Mouse (Mus musculus): ENCODE measurements around the gene Gpr61. TPM values are rescaled to one million over a fixed set of nuclear protein-coding genes. Genes with fewer than 3 reads are reported as not detected.
A peak's percentile ranks its signal among the peaks of the same experiment; 100 is the strongest.

Gpr61 gene
- polyA plus RNA-seq, 1 experiment from 2014 or later: 0.13 TPM

GRCm38 (mm10) chr3:108195287-108195686, 40.6 kb upstream of the Gpr61 start:
- Histone ChIP-seq H3K36me3 (ENCODE audit: control insufficient read depth, insufficient read depth, low read length) (no peaks in the 10 kb centered on the region), H3K9ac (ENCODE audit: low read depth, low read length) (no peak overlapping the region), H3K4me3 (ENCODE audit: low read length) (no peak overlapping the region), H3K27ac (ENCODE audit: low read length) (no peak overlapping the region), H3K9me3 (ENCODE audit: control insufficient read depth, low read length) (no peaks in the 10 kb centered on the region), H3K27me3 (replicated peaks; ENCODE audit: control insufficient read depth, insufficient read depth, low read length) (no peaks in the 10 kb centered on the region), H3K4me2 (ENCODE audit: low read depth, low read length) (no peak overlapping the region), H3K4me1 (ENCODE audit: control insufficient read depth, insufficient read depth, low read length) (peaks cover 17% of the 10 kb centered on the region)
- ATAC-seq: no peak
- WGBS: 92% methylated on average over 4 of the region's 4 CpGs

DNA sequence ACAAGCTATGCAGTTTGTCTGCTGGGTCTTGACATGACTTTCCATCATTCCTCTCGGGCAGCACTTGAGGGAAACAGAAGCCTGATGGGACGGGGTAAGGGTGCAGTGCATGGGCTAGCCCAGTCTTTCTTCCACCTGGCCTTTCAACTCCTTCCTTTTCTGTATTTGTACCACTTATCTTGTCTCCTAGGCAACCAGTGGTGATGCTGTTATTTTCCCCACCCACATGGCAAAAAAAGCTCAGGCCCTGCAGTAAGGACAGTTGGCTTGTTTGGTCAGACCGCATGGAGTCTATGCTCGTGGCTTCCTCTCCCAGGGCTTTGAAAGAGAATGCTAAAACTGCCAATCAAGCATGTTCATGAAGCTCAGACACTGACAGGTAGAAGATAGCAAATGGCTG, 39.0 kb upstream of the Gpr61 start:
- H3K4me3 ChIP-seq (ENCODE audit: low read length): no peak overlapping the region
- no peaks in the 10 kb centered on the region for H3K9me3 ChIP-seq (ENCODE audit: control insufficient read depth, low read length)
- H3K4me2 ChIP-seq (ENCODE audit: low read depth, low read length): no peak overlapping the region
- no peaks in the 10 kb centered on the region for H3K27me3 ChIP-seq (replicated peaks; ENCODE audit: control insufficient read depth, insufficient read depth, low read length)
- H3K36me3 ChIP-seq (ENCODE audit: control insufficient read depth, insufficient read depth, low read length): no peaks in the 10 kb centered on the region
- no peak overlapping the region for H3K9ac ChIP-seq (ENCODE audit: low read depth, low read length)
- no peak overlapping the region for H3K27ac ChIP-seq (ENCODE audit: low read length)
- 46% methylated on average over 4 of the region's 4 CpGs for WGBS
- ATAC-seq: no peak
- H3K4me1 ChIP-seq (ENCODE audit: control insufficient read depth, insufficient read depth, low read length): peaks cover 30% of the 10 kb centered on the region

- H3K4me2 ChIP-seq (ENCODE audit: low read depth, low read length): peak overlapping the region; percentile 11; the same call in 1 of the 2 replicates
- peak overlapping the region; percentile 43; the same call in 1 of the 2 replicates for H3K9ac ChIP-seq (ENCODE audit: low read depth, low read length)
Observed at GRCm38 (mm10) chr3:108189897-108190296, 35.2 kb upstream of the Gpr61 start.

DNA sequence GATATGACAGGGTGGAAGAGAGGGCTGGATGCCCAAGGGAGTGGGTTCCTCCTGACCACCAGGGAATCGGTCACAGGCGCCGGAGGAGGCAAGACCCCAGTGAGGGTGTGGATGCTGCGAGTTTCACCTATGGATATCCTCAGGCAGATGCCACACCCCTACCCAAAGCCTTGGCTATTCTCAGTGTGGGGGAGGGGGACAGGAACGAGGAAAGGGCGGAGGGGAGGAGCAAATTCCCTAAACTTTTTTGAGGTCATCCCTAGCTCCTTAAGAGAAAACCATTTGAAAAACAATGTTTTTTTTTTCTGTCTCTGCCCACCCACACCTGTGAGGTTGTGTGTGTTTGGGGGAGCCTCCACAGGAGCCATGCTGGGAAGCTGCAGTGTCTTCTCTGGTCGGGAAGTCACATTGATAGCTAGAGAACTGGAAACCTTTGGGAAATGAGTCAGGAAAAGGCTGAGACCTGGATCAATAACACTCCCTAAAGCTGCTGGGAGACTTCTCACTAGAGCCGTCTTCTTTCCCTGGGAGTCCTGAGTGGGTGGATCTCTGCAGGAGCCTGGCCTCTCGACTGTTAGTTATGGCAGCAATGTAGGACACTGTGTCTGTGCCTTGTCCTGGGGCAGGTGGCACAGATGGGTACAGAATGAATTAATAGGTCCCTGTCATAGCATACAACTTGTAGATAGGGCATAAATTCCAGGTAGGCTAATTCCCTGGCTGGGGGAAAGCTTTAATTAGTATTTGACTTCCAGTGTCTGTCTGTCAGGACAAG, 34.2 kb upstream of the Gpr61 start:
- no peak for ATAC-seq
- Histone ChIP-seq H3K36me3 (ENCODE audit: control insufficient read depth, insufficient read depth, low read length) (no peaks in the 10 kb centered on the region), H3K9me3 (ENCODE audit: control insufficient read depth, low read length) (no peaks in the 10 kb centered on the region), H3K27ac (ENCODE audit: low read length) (no peak overlapping the region; the same call in 1 of the 2 replicates), H3K27me3 (replicated peaks; ENCODE audit: control insufficient read depth, insufficient read depth, low read length) (no peaks in the 10 kb centered on the region), H3K9ac (ENCODE audit: low read depth, low read length) (no peak overlapping the region), H3K4me3 (ENCODE audit: low read length) (no peak overlapping the region), H3K4me1 (ENCODE audit: control insufficient read depth, insufficient read depth, low read length) (peaks cover 27% of the 10 kb centered on the region), H3K4me2 (ENCODE audit: low read depth, low read length) (no peak overlapping the region)
- 74% methylated on average over 9 of the region's 9 CpGs for WGBS

More at GRCm38 (mm10) chr3:108189897-108190296, 35.2 kb upstream of the Gpr61 start:
- H3K36me3 ChIP-seq (ENCODE audit: control insufficient read depth, insufficient read depth, low read length): no peaks in the 10 kb centered on the region
- H3K4me3 ChIP-seq (ENCODE audit: low read length): no peak overlapping the region
- H3K4me1 ChIP-seq (ENCODE audit: control insufficient read depth, insufficient read depth, low read length): peaks cover 27% of the 10 kb centered on the region
- 31% methylated on average over 5 of the region's 5 CpGs for WGBS
- H3K27ac ChIP-seq (ENCODE audit: low read length): 0 out of 2 replicates have a peak overlapping the region, but pooled peaks have one; percentile 8
- ATAC-seq: no peak
- H3K9me3 ChIP-seq (ENCODE audit: control insufficient read depth, low read length): no peaks in the 10 kb centered on the region
- no peaks in the 10 kb centered on the region for H3K27me3 ChIP-seq (replicated peaks; ENCODE audit: control insufficient read depth, insufficient read depth, low read length)

- Histone ChIP-seq H3K4me2 (ENCODE audit: low read depth, low read length) (peak overlapping the region; percentile 93; the same call in 1 of the 2 replicates), H3K9me3 (ENCODE audit: control insufficient read depth, low read length) (no peaks in the 10 kb centered on the region), H3K27me3 (replicated peaks; ENCODE audit: control insufficient read depth, insufficient read depth, low read length) (no peaks in the 10 kb centered on the region), H3K27ac (ENCODE audit: low read length) (no peak overlapping the region), H3K4me1 (ENCODE audit: control insufficient read depth, insufficient read depth, low read length) (peaks cover 27% of the 10 kb centered on the region), H3K9ac (ENCODE audit: low read depth, low read length) (peak overlapping the region; percentile 77; the same call in 1 of the 2 replicates), H3K36me3 (ENCODE audit: control insufficient read depth, insufficient read depth, low read length) (no peaks in the 10 kb centered on the region), H3K4me3 (ENCODE audit: low read length) (peak overlapping the region; percentile 75; the same call in 1 of the 2 replicates)
- 74% methylated on average over 20 of the region's 20 CpGs for WGBS
- ATAC-seq: no peak
Observed at GRCm38 (mm10) chr3:108187111-108187795, 32.6 kb upstream of the Gpr61 start.

GRCm38 (mm10) chr3:108186098-108187047, 31.7 kb upstream of the Gpr61 start, which contains the start of gene Amigo1:
TSS of gene Amigo1 (plus strand) at chr3:108186335.
- Histone ChIP-seq H3K4me1 (ENCODE audit: control insufficient read depth, insufficient read depth, low read length) (peaks cover 22% of the 10 kb centered on the region), H3K27me3 (replicated peaks; ENCODE audit: control insufficient read depth, insufficient read depth, low read length) (no peaks in the 10 kb centered on the region), H3K36me3 (ENCODE audit: control insufficient read depth, insufficient read depth, low read length) (no peaks in the 10 kb centered on the region), H3K4me2 (ENCODE audit: low read depth, low read length) (peak within 1 kb of the TSS; percentile 93), H3K9me3 (ENCODE audit: control insufficient read depth, low read length) (no peaks in the 10 kb centered on the region), H3K9ac (ENCODE audit: low read depth, low read length) (peak within 1 kb of the TSS; percentile 77), H3K4me3 (ENCODE audit: low read length) (peak within 1 kb of the TSS; percentile 75), H3K27ac (ENCODE audit: low read length) (no peak within 1 kb of the TSS)
- ATAC-seq: peak; percentile 79
- 3% methylated on average over 45 of the region's 100 CpGs for WGBS

- H3K4me1 ChIP-seq (ENCODE audit: control insufficient read depth, insufficient read depth, low read length): peaks cover 19% of the 10 kb centered on the region
- peak; percentile 64 for ATAC-seq
- no peaks in the 10 kb centered on the region for H3K36me3 ChIP-seq (ENCODE audit: control insufficient read depth, insufficient read depth, low read length)
- H3K4me3 ChIP-seq (ENCODE audit: low read length): peak overlapping the region; percentile 75
- H3K27ac ChIP-seq (ENCODE audit: low read length): no peak overlapping the region
- H3K9ac ChIP-seq (ENCODE audit: low read depth, low read length): peak overlapping the region; percentile 77
- no peaks in the 10 kb centered on the region for H3K27me3 ChIP-seq (replicated peaks; ENCODE audit: control insufficient read depth, insufficient read depth, low read length)
- no peaks in the 10 kb centered on the region for H3K9me3 ChIP-seq (ENCODE audit: control insufficient read depth, low read length)
- WGBS: 2% methylated on average over 16 of the region's 16 CpGs
- H3K4me2 ChIP-seq (ENCODE audit: low read depth, low read length): peak overlapping the region; percentile 93
Observed at GRCm38 (mm10) chr3:108185460-108186097, 30.9 kb upstream of the Gpr61 start.

- Histone ChIP-seq H3K27me3 (replicated peaks; ENCODE audit: control insufficient read depth, insufficient read depth, low read length) (no peaks in the 10 kb centered on the region), H3K4me3 (ENCODE audit: low read length) (no peak overlapping the region), H3K4me2 (ENCODE audit: low read depth, low read length) (no peak overlapping the region), H3K36me3 (ENCODE audit: control insufficient read depth, insufficient read depth, low read length) (no peaks in the 10 kb centered on the region), H3K4me1 (ENCODE audit: control insufficient read depth, insufficient read depth, low read length) (peaks cover 13% of the 10 kb centered on the region), H3K9me3 (ENCODE audit: control insufficient read depth, low read length) (no peaks in the 10 kb centered on the region), H3K27ac (ENCODE audit: low read length) (no peak overlapping the region), H3K9ac (ENCODE audit: low read depth, low read length) (no peak overlapping the region)
- no peak for ATAC-seq
- WGBS: 82% methylated on average over 3 of the region's 3 CpGs
Observed at GRCm38 (mm10) chr3:108184742-108185141, 30.1 kb upstream of the Gpr61 start.
